Mouse (Mus musculus) spleen, adult 2 months (tissue): ENCODE measurements around the gene AI413582. TPM values are rescaled to one million over a fixed set of nuclear protein-coding genes. Genes with fewer than 3 reads are reported as not detected.

ENCODE experiments used
- DNase-seq, 2 experiments: peaks; one replicate each; pipeline versions ENCODE4 v3.0.0 to v3.0.0-alpha.2; 2012 to 2021; ENCODE audit warnings: low spot score in 2 of 2, low read depth in 1 of 2
- H3K27ac ChIP-seq: fragments of 200-500 bp; 2 replicates; pipeline ENCODE4 v1.5.1; 2012; ENCODE audit warnings: low read length, inconsistent platforms; ENCODE audit not compliant: insufficient read depth
- H3K27me3 ChIP-seq: fragments of 200-500 bp; 2 replicates; pipeline ENCODE4 v1.6.1; 2012; ENCODE audit warnings: mild to moderate bottlenecking, moderate library complexity, low read length, inconsistent platforms; ENCODE audit not compliant: control insufficient read depth, insufficient read depth
- H3K36me3 ChIP-seq: fragments of 200-500 bp; 2 replicates; pipeline ENCODE4 v1.6.1; 2012; ENCODE audit warnings: mild to moderate bottlenecking, low read length, inconsistent platforms; ENCODE audit not compliant: control insufficient read depth, insufficient read depth
- H3K4me1 ChIP-seq: fragments of 200-500 bp; 2 replicates; pipeline ENCODE4 v1.6.1; 2011; ENCODE audit warnings: inconsistent platforms; ENCODE audit not compliant: control insufficient read depth, insufficient read depth, insufficient read length
- H3K4me3 ChIP-seq: fragments of 200-500 bp; 2 replicates; pipeline ENCODE4 v1.5.1; 2011; ENCODE audit warnings: mild to moderate bottlenecking, inconsistent platforms; ENCODE audit not compliant: insufficient read depth, insufficient read length; ENCODE audit errors: extremely low read depth
- CTCF ChIP-seq: fragments of 200-500 bp; IDR thresholded peaks from 2 replicates; pipeline ENCODE4 v1.5.1; 2011; ENCODE audit warnings: mild to moderate bottlenecking, inconsistent platforms; ENCODE audit not compliant: insufficient read depth, insufficient read length, insufficient replicate concordance; ENCODE audit errors: extremely low read depth
- POLR2A ChIP-seq: fragments of 200-500 bp; IDR thresholded peaks from 2 replicates; pipeline ENCODE4 v1.6.1; 2011; ENCODE audit warnings: low read depth, low read length, inconsistent platforms
- WGBS: fragments of 180-500 bp; shearing (Covaris S2); methylation state at CpG from one replicate; pipeline ENCODE4 v1.1.7; 2018; 5-methylcytosine and 5-hydroxymethylcytosine counted together
- polyA plus RNA-seq: library from polyadenylated mRNA; depleted of rRNA; stranded (reverse); fragments of >200 nt; gene quantifications from 2 replicates; pipeline ENCODE4 v1.2.3, GENCODE M21; 2012

The AI413582 gene
- polyA plus RNA-seq, 1 experiment, result 89.9 TPM

DNA sequence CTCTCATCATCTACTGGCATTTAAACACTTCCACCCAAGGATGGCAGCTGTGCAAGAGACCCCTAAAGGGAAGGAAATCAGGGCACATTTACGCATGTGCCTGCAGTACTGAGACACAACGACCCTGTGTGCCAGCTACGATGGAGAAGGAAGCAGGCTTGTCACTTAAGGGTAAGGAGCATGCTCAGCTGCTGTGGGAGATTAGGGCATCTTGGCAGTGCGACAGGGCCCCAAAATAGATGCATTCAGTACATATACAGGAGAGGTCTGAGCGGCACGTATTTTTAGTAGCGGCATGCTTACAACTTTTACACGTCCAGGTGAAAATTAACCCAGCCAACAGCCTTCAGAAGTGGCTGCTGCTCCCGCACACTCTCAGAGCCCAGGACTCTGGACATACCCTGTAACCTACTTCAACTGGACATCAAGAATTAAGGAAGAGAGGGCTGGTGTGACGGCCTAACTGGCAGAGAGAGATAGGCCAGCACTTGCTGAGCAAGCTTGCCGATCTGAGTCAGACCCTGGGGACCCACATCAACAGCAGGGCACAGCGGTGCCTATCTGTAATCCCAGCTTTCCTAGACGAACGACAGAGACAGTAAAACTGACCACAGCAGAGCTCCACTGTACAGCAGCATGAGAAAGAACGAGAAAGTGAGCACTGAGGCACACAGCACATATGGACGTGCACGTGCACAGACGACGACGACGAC is 38.1 kb upstream of the AI413582 start:
- TF ChIP-seq POLR2A (no peak), CTCF (no peak)
- no peak for DNase-seq
- Histone ChIP-seq H3K36me3 (no peaks in the 10 kb centered on the region), H3K27ac (no peak overlapping the region), H3K4me1 (peaks cover 8% of the 10 kb centered on the region; the same call in 1 of the 2 replicates), H3K27me3 (no peaks in the 10 kb centered on the region), H3K4me3 (no peak overlapping the region)
- 55% methylated on average over 21 of the region's 21 CpGs for WGBS

DNA sequence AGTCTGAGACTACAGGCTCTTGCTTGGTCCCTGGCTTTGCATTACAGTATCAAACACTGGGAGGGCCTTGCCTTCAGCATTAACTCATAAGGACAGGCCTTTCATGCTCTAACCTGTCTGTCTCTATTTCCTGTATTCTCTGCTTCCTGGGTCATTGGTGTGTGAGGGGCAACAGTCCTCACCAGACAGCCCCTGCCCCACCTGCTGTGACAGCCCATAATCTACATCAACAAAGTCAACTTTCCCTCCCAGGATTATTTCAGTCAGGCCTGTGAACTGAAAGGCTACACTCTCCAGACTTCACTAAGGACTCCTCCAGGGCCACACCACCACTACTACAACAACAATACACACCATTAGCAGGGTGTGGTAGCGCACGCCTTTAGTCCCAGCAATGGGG is 37.5 kb upstream of the AI413582 start:
- H3K4me1 ChIP-seq, result peaks cover 14% of the 10 kb centered on the region; the same call in 1 of the 2 replicates

DNA sequence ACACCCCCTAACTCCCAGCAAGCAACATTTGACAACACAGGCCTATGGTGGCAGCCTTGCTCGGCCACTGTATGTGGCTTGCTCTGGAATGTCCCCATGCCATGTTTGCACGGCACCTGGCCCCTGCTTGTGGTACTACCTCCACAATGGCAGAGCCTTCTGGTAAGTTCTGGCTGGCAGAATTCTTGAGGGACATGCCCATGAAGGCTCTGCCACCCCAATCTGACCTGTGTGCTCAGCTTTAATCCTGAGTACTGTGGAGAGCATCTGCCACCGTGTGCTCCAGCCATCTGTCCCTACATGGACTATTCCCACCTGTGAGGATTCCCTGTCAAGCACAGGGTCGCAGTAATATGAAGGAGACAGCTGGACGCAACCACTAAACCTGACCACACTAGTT is 35.3 kb upstream of the AI413582 start:
- Histone ChIP-seq H3K27me3 (no peaks in the 10 kb centered on the region), H3K4me1 (peaks cover 15% of the 10 kb centered on the region; the same call in 1 of the 2 replicates), H3K27ac (no peak overlapping the region), H3K36me3 (peaks cover 5% of the 10 kb centered on the region; the same call in 1 of the 2 replicates), H3K4me3 (no peak overlapping the region)
- 81% methylated on average over 5 of the region's 5 CpGs for WGBS
- TF ChIP-seq POLR2A (no peak), CTCF (no peak)
- DNase-seq, result no peak

More for the DNA sequence above, 37.5 kb upstream of the AI413582 start:
- WGBS, result 89% methylated on average over 2 of the region's 2 CpGs
- Histone ChIP-seq H3K36me3 (no peaks in the 10 kb centered on the region), H3K27ac (no peak overlapping the region), H3K4me3 (no peak overlapping the region), H3K27me3 (no peaks in the 10 kb centered on the region)
- TF ChIP-seq POLR2A (no peak), CTCF (no peak)
- DNase-seq, result no peak

DNA sequence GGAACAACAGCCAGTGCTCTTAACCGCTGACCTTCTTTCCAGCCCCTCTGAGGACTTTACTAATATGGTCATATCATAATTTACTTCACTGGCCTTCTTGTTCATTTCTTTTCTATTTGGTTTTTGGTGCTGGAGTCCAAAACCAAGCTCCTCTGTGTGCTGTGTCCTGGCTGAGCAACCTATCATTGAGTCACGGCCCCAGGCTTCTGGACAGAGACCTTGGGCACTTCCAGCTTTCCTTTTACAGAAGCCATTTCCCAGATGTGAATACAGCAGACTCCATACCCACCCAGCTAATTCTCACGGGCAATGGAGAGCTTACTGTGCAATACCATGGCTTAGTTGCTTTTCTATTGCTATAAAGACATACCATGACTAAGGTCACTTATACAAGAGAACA is 34.7 kb upstream of the AI413582 start:
- H3K27me3 ChIP-seq, result no peaks in the 10 kb centered on the region
- peaks cover 15% of the 10 kb centered on the region; the same call in 1 of the 2 replicates for H3K4me1 ChIP-seq
- no peak overlapping the region for H3K4me3 ChIP-seq
- whole genome bisulfite sequencing, result 80% methylated on average over 3 of the region's 3 CpGs
- no peak overlapping the region for H3K27ac ChIP-seq
- DNase-seq, result no peak
- H3K36me3 ChIP-seq, result peaks cover 7% of the 10 kb centered on the region; the same call in 1 of the 2 replicates
- TF ChIP-seq CTCF (no peak), POLR2A (no peak)

DNA sequence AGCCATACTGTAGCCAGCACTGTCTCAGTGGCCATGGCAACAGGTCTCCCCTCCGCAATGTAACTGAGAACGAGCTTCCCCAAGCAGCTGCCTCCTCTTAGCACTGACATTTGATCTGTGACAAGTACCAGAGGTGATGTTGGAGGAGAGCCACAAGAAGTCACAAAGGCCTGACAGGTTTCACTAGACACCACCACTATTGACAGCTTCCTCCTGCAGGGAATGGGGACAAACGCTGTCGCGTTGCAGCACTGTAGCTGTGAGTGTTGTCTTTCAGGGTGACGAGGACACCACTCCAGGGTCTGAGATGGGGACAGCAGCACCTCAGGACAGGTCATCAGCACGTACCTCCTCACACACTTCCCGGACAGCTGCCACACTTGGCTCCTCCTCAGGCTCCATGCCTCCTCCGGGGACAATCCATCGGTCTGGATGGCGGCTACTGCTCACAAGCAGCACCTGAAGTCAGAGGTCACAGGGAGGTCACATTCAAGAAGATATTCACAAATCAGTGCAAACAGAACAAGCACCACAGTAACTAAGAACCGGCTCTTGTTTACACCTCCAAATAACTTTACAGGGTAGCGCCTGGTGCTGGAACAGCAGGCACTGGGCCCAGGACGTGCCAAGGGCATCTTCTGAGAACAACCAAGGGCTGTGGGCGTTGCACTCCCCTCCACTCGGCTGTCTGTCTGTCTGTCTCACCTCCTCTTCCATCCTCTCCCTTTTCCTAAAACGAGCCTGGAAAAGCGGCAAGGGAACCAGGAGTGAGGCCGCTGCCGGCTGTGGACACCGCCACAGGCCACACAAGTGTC is 31.0 kb upstream of the AI413582 start:
- peaks cover 7% of the 10 kb centered on the region; the same call in 1 of the 2 replicates for H3K4me1 ChIP-seq
- WGBS, result 92% methylated on average over 21 of the region's 21 CpGs
- TF ChIP-seq CTCF (no peak), POLR2A (no peak)
- no peaks in the 10 kb centered on the region for H3K27me3 ChIP-seq
- no peak overlapping the region for H3K4me3 ChIP-seq
- peaks cover 14% of the 10 kb centered on the region for H3K36me3 ChIP-seq
- no peak overlapping the region for H3K27ac ChIP-seq
- DNase-seq, result no peak

DNA sequence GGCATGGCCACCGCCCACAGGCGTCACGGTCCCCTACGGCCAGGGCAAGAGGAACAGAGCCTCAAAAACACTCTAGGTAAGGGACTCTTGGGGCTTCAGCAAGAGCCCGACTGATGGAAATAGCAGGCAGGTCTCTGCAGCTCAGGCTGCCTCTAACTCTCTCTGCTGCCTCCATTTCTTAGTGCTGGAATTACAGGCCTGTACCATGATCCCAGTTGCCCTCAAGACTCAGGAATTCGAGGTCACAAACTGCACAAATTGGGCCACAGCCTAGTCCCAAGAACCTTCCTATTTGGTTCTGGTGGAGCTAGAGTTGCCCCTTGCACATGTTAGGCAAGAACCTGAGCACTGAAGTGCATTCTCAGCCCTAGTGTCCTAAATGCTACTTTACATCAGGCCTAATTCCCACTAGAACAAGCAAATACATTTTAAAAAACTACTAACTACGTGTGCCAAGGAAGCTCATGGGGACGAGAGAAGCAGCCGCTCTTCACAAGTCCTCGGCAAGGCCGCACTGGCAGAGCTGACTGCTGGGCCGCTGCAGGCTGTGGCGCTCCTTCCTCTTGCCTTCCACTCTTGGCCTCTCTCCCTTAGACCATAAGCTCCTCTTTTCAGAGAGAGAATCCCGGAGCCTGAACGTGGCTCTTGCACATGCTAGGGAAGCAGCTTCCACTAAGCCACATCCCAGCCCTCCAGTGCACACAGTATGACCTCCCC is 30.3 kb upstream of the AI413582 start:
- H3K4me1 ChIP-seq, result peaks cover 8% of the 10 kb centered on the region; the same call in 1 of the 2 replicates
- H3K4me3 ChIP-seq, result no peak overlapping the region
- 89% methylated on average over 15 of the region's 15 CpGs for WGBS
- no peak overlapping the region for H3K27ac ChIP-seq
- H3K36me3 ChIP-seq, result peaks cover 14% of the 10 kb centered on the region
- TF ChIP-seq CTCF (no peak), POLR2A (no peak)
- no peak for DNase-seq
- no peaks in the 10 kb centered on the region for H3K27me3 ChIP-seq
